Mouse (Mus musculus): ENCODE results near the gene Ifrd2. TPM values are rescaled to one million over a fixed set of nuclear protein-coding genes. Genes with fewer than 3 reads are reported as not detected.
A peak's percentile ranks its signal among the peaks of the same experiment; 100 is the strongest.

Ifrd2 gene
- polyA plus RNA-seq, 1 experiment from 2014 or later, result 39.3 TPM

- Histone ChIP-seq H3K9me3 (no peaks in the 10 kb centered on the region), H3K9ac (peak overlapping the region; percentile 63; the same call in 1 of the 2 replicates), H3K36me3 (no peaks in the 10 kb centered on the region), H3K4me1 (peaks cover 75% of the 10 kb centered on the region), H3K27ac (peak overlapping the region; percentile 57; the same call in 1 of the 2 replicates), H3K27me3 (no peaks in the 10 kb centered on the region), H3K4me2 (peak overlapping the region; percentile 54), H3K4me3 (peak overlapping the region; percentile 26)
- 25% methylated on average over 23 of the region's 23 CpGs for WGBS
- 0 out of 2 replicates have a peak, but pooled peaks have one; percentile 9 for ATAC-seq (ENCODE audit: insufficient number of reproducible peaks, insufficient read depth, low FRiP score, low TSS enrichment, low read depth)
These were observed 17.7 kb downstream of the Ifrd2 start for GRCm38 (mm10) chr9:107605041-107605661.

DNA sequence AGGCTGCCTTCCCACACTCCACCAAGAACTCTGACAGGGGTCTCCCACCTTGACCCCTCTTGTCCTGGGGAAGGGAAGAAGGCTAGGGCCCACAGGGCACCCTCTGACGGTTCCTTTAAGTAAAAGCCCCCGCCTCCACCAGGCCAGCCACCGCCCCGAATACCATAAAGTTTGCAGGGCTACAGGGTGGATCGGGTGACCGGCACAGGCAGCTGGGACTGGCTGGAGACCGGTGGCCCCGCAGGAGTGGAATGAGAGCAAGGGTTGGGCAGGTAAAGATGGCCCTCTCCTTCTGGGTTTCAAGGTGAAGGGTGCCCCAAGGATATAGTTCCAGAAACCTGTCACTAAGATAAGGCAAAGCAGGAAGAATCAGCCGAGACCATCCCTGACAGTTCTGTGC, 19.1 kb downstream of the Ifrd2 start:
- 0 out of 2 replicates have a peak overlapping the region, but pooled peaks have one; percentile 33 for H3K27ac ChIP-seq
- 6% methylated on average over 9 of the region's 9 CpGs for WGBS
- no peak for ATAC-seq (ENCODE audit: insufficient number of reproducible peaks, insufficient read depth, low FRiP score, low TSS enrichment, low read depth)
- H3K36me3 ChIP-seq, result no peaks in the 10 kb centered on the region
- no peaks in the 10 kb centered on the region for H3K9me3 ChIP-seq
- peak overlapping the region; percentile 17; the same call in 1 of the 2 replicates for H3K4me3 ChIP-seq
- H3K4me1 ChIP-seq, result peaks cover 81% of the 10 kb centered on the region
- no peaks in the 10 kb centered on the region for H3K27me3 ChIP-seq
- peak overlapping the region; percentile 34 for H3K4me2 ChIP-seq
- H3K9ac ChIP-seq, result peak overlapping the region; percentile 44; the same call in 1 of the 2 replicates

GRCm38 (mm10) chr9:107607036-107607435, 19.6 kb downstream of the Ifrd2 start:
- Histone ChIP-seq H3K9ac (peak overlapping the region; percentile 44; the same call in 1 of the 2 replicates), H3K27me3 (no peaks in the 10 kb centered on the region), H3K36me3 (no peaks in the 10 kb centered on the region), H3K27ac (0 out of 2 replicates have a peak overlapping the region, but pooled peaks have one; percentile 33), H3K4me2 (peak overlapping the region; percentile 34), H3K9me3 (no peaks in the 10 kb centered on the region), H3K4me3 (peak overlapping the region; percentile 17; the same call in 1 of the 2 replicates), H3K4me1 (peaks cover 86% of the 10 kb centered on the region)
- no peak for ATAC-seq (ENCODE audit: insufficient number of reproducible peaks, insufficient read depth, low FRiP score, low TSS enrichment, low read depth)
- WGBS, result 77% methylated on average over 2 of the region's 2 CpGs

GRCm38 (mm10) chr9:107607653-107608245, 20.3 kb downstream of the Ifrd2 start:
- H3K9me3 ChIP-seq, result no peaks in the 10 kb centered on the region
- H3K27me3 ChIP-seq, result no peaks in the 10 kb centered on the region
- ATAC-seq (ENCODE audit: insufficient number of reproducible peaks, insufficient read depth, low FRiP score, low TSS enrichment, low read depth), result no peak
- whole genome bisulfite sequencing, result 52% methylated on average over 9 of the region's 9 CpGs
- peaks cover 83% of the 10 kb centered on the region for H3K4me1 ChIP-seq
- no peak overlapping the region for H3K4me3 ChIP-seq
- no peak overlapping the region for H3K4me2 ChIP-seq
- no peak overlapping the region for H3K27ac ChIP-seq
- peak overlapping the region; percentile 32; the same call in 1 of the 2 replicates for H3K9ac ChIP-seq
- no peaks in the 10 kb centered on the region for H3K36me3 ChIP-seq

DNA sequence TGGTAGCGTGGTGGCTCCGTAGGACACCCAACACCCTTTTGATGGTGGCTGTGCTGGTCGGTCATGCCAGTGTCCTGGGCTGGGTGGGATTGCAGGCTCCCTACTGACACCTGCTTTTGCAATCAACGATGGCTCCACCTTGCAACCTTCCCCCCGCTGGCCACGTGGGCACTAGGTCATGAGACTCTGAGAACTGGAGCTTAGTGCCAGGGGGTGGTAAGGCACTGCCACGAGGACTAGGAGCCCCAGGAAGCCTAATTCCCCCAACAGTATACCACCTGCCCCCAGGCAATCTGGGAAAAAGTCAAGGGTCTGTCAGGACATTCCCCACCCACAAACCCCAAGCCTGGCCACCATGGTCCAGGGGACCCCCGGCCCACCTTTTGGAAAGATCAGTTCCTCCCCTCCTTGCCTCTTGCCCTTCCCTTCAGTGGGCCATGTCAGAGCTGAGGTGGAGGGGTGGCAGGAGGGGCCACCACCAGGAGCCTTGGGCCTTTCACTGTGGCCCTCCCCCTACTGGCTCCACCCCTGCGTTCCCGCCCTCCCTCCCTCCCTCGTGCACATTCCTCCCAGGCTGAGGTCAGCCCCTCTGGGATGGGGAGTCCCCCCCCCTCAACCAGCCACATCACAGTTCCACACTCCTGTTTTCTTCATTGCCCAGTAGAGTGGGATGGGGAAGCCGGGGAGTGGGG, 21.4 kb downstream of the Ifrd2 start, which contains the start of gene Sema3b:
Sema3b (minus strand) TSS at position 489 of the 692 bp plus-strand sequence.
- H3K27me3 ChIP-seq, result no peaks in the 10 kb centered on the region
- H3K9me3 ChIP-seq, result no peaks in the 10 kb centered on the region
- no peak within 1 kb of the TSS for H3K4me3 ChIP-seq
- H3K36me3 ChIP-seq, result peaks cover under 1% of the 10 kb centered on the region; the same call in 1 of the 2 replicates
- no peak within 1 kb of the TSS for H3K27ac ChIP-seq
- H3K4me2 ChIP-seq, result peak within 1 kb of the TSS; percentile 14
- H3K9ac ChIP-seq, result 0 out of 2 replicates have a peak within 1 kb of the TSS, but pooled peaks have one; percentile 21
- H3K4me1 ChIP-seq, result peaks cover 77% of the 10 kb centered on the region
- 35% methylated on average over 12 of the region's 12 CpGs for WGBS
- no peak for ATAC-seq (ENCODE audit: insufficient number of reproducible peaks, insufficient read depth, low FRiP score, low TSS enrichment, low read depth)

GRCm38 (mm10) chr9:107609433-107609830, 22.0 kb downstream of the Ifrd2 start:
- Histone ChIP-seq H3K9me3 (no peaks in the 10 kb centered on the region), H3K4me1 (peaks cover 72% of the 10 kb centered on the region), H3K4me2 (peak overlapping the region; percentile 14; the same call in 1 of the 2 replicates), H3K27me3 (no peaks in the 10 kb centered on the region), H3K36me3 (peaks cover 6% of the 10 kb centered on the region; the same call in 1 of the 2 replicates), H3K27ac (no peak overlapping the region), H3K4me3 (no peak overlapping the region), H3K9ac (no peak overlapping the region)
- no peak for ATAC-seq (ENCODE audit: insufficient number of reproducible peaks, insufficient read depth, low FRiP score, low TSS enrichment, low read depth)
- 61% methylated on average over 4 of the region's 4 CpGs for WGBS

- no peak for ATAC-seq (ENCODE audit: insufficient number of reproducible peaks, insufficient read depth, low FRiP score, low TSS enrichment, low read depth)
- Histone ChIP-seq H3K4me1 (peaks cover 50% of the 10 kb centered on the region), H3K9me3 (no peaks in the 10 kb centered on the region), H3K36me3 (peaks cover 28% of the 10 kb centered on the region), H3K27me3 (no peaks in the 10 kb centered on the region), H3K27ac (peak overlapping the region; percentile 94), H3K4me3 (peak overlapping the region; percentile 42), H3K9ac (peak overlapping the region; percentile 73), H3K4me2 (peak overlapping the region; percentile 73)
- WGBS, result 70% methylated on average over 6 of the region's 6 CpGs
These were observed 24.2 kb downstream of the Ifrd2 start for GRCm38 (mm10) chr9:107611456-107612190.

GRCm38 (mm10) chr9:107612191-107612944, 24.9 kb downstream of the Ifrd2 start:
- Histone ChIP-seq H3K27me3 (no peaks in the 10 kb centered on the region), H3K4me3 (peak overlapping the region; percentile 42), H3K4me2 (peak overlapping the region; percentile 73), H3K9me3 (no peaks in the 10 kb centered on the region), H3K4me1 (peaks cover 42% of the 10 kb centered on the region), H3K27ac (peak overlapping the region; percentile 94), H3K36me3 (peaks cover 33% of the 10 kb centered on the region), H3K9ac (peak overlapping the region; percentile 73)
- WGBS, result 2% methylated on average over 42 of the region's 48 CpGs
- peak; percentile 82 for ATAC-seq (ENCODE audit: insufficient number of reproducible peaks, insufficient read depth, low FRiP score, low TSS enrichment, low read depth)

GRCm38 (mm10) chr9:107612945-107613569, 25.6 kb downstream of the Ifrd2 start:
- Histone ChIP-seq H3K4me3 (peak overlapping the region; percentile 42), H3K9me3 (no peaks in the 10 kb centered on the region), H3K4me1 (peaks cover 35% of the 10 kb centered on the region), H3K4me2 (peak overlapping the region; percentile 73), H3K27me3 (no peaks in the 10 kb centered on the region), H3K36me3 (peaks cover 38% of the 10 kb centered on the region), H3K27ac (peak overlapping the region; percentile 94), H3K9ac (peak overlapping the region; percentile 73; the same call in 1 of the 2 replicates)
- 10% methylated on average over 12 of the region's 12 CpGs for WGBS
- no peak for ATAC-seq (ENCODE audit: insufficient number of reproducible peaks, insufficient read depth, low FRiP score, low TSS enrichment, low read depth)

GRCm38 (mm10) chr9:107615035-107615434, 27.6 kb downstream of the Ifrd2 start:
- 58% methylated on average over 4 of the region's 4 CpGs for WGBS
- H3K9me3 ChIP-seq, result no peaks in the 10 kb centered on the region
- no peak overlapping the region for H3K4me3 ChIP-seq
- H3K27ac ChIP-seq, result no peak overlapping the region; the same call in 1 of the 2 replicates
- ATAC-seq (ENCODE audit: insufficient number of reproducible peaks, insufficient read depth, low FRiP score, low TSS enrichment, low read depth), result no peak
- H3K4me2 ChIP-seq, result no peak overlapping the region
- peaks cover 28% of the 10 kb centered on the region for H3K4me1 ChIP-seq
- peaks cover 58% of the 10 kb centered on the region for H3K36me3 ChIP-seq
- H3K27me3 ChIP-seq, result no peaks in the 10 kb centered on the region
- no peak overlapping the region for H3K9ac ChIP-seq
